Mouse (Mus musculus) limb, embryonic 11.5 days (tissue): ENCODE data around the gene Uqcrfs1. TPM values are rescaled to one million over a fixed set of nuclear protein-coding genes. Genes with fewer than 3 reads are reported as not detected.

ENCODE experiments used
- ATAC-seq: fragments of 200-750 bp; cut with Nextera tagmentation; 2 replicates; pipeline ENCODE4 v1.8.0; 2017; ENCODE audit warnings: low read depth; ENCODE audit not compliant: insufficient number of reproducible peaks, low FRiP score, low TSS enrichment
- DNase-seq: peaks from one replicate; pipeline ENCODE4 v3.0.0-alpha.2; 2015; ENCODE audit warnings: low spot score
- H3K27ac ChIP-seq: fragments of 300-500 bp; sonication (generic); replicated peaks from 2 replicates; pipeline ENCODE4 v1.5.1; 2014; ENCODE audit warnings: low read depth, mild to moderate bottlenecking, low read length
- H3K27me3 ChIP-seq: fragments of 300-500 bp; sonication (generic); 2 replicates; pipeline ENCODE4 v1.6.1; 2014; ENCODE audit warnings: mild to moderate bottlenecking, low read length, mixed read lengths; ENCODE audit not compliant: control insufficient read depth, insufficient read depth
- H3K36me3 ChIP-seq: fragments of 300-500 bp; sonication (generic); 2 replicates; pipeline ENCODE4 v1.6.1; 2014; ENCODE audit warnings: mild to moderate bottlenecking, low read length, moderate library complexity, mixed read lengths; ENCODE audit not compliant: control insufficient read depth, insufficient read depth
- H3K4me1 ChIP-seq: fragments of 300-500 bp; sonication (generic); 2 replicates; pipeline ENCODE4 v1.6.1; 2014; ENCODE audit warnings: low read length, mixed read lengths; ENCODE audit not compliant: control insufficient read depth, insufficient read depth
- H3K4me2 ChIP-seq: fragments of 300-500 bp; sonication (generic); 2 replicates; pipeline ENCODE4 v1.6.1; 2014; ENCODE audit warnings: low read depth, mild to moderate bottlenecking, moderate library complexity; ENCODE audit not compliant: severe bottlenecking
- H3K4me3 ChIP-seq: fragments of 300-500 bp; sonication (generic); 2 replicates; pipeline ENCODE4 v1.5.1; 2014; ENCODE audit warnings: low read depth, low read length
- H3K9ac ChIP-seq: fragments of 300-500 bp; sonication (generic); 2 replicates; pipeline ENCODE4 v1.6.1; 2014; ENCODE audit warnings: mild to moderate bottlenecking, low read length
- H3K9me3 ChIP-seq: fragments of 300-500 bp; sonication (generic); 2 replicates; pipeline ENCODE4 v1.6.1; 2016; ENCODE audit warnings: low read length; ENCODE audit not compliant: control insufficient read depth
- WGBS: fragments of 180-500 bp; shearing (Covaris S2); extraction: QIAGEN DNeasy Blood & Tissue Kit; methylation state at CpG from one replicate; pipeline ENCODE4 v1.1.7; 2014; 5-methylcytosine and 5-hydroxymethylcytosine counted together
- polyA plus RNA-seq: library from polyadenylated mRNA; unstranded; fragments of >200 nt; fragmentation: Nextera tagmentation; extraction: Ambion mirVana; gene quantifications from 2 replicates; pipeline ENCODE4 v1.2.1, GENCODE M21; 2014

The Uqcrfs1 gene
- polyA plus RNA-seq, 1 experiment from 2014 or later = 235 TPM

GRCm38 (mm10) chr13:30523246-30523891 lies 21.8 kb downstream of the Uqcrfs1 start:
- H3K9me3 ChIP-seq = no peaks in the 10 kb centered on the region
- DNase-seq = no peak
- no peak for ATAC-seq
- H3K4me1 ChIP-seq = no peaks in the 10 kb centered on the region
- H3K4me3 ChIP-seq = no peak overlapping the region
- no peak overlapping the region for H3K4me2 ChIP-seq
- H3K27ac ChIP-seq = no peak overlapping the region
- no peaks in the 10 kb centered on the region for H3K36me3 ChIP-seq
- no peaks in the 10 kb centered on the region for H3K27me3 ChIP-seq
- WGBS = 87% methylated on average over 5 of the region's 5 CpGs
- no peak overlapping the region for H3K9ac ChIP-seq

DNA sequence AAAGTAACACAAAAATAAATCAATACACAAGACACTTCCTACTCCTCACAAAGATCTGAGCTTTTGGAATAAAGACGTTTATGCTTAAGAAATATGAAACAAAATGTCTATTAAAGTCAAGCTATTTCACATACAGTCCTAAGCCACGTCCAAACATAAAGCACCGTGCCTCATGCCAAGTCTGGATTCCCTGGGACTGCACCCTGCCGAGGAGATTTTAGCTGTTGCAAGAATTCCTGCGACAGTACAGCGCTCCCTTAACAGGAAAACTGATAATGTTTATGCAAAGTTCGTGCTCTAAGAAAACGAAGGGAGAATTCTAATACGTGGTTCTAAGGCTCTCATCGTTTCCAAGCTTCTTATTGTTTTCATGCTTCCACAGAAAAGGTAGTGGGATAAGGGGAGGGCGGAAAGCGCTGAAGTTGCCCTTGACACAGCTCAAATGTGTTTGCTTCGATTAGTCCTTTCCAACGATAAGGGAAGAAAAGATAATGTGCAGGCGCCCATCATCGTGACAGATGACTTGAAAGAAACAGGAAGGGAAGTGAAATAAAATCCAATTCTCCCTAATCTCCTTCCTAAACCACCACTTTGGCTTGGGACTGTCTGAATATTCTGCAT lies 23.8 kb downstream of the Uqcrfs1 start:
- no peak overlapping the region for H3K9ac ChIP-seq
- H3K4me1 ChIP-seq = no peaks in the 10 kb centered on the region
- no peaks in the 10 kb centered on the region for H3K36me3 ChIP-seq
- H3K9me3 ChIP-seq = no peaks in the 10 kb centered on the region
- WGBS = 84% methylated on average over 16 of the region's 16 CpGs
- no peaks in the 10 kb centered on the region for H3K27me3 ChIP-seq
- ATAC-seq (no peak), DNase-seq (no peak)
- H3K27ac ChIP-seq = no peak overlapping the region
- H3K4me2 ChIP-seq = no peak overlapping the region
- no peak overlapping the region for H3K4me3 ChIP-seq

DNA sequence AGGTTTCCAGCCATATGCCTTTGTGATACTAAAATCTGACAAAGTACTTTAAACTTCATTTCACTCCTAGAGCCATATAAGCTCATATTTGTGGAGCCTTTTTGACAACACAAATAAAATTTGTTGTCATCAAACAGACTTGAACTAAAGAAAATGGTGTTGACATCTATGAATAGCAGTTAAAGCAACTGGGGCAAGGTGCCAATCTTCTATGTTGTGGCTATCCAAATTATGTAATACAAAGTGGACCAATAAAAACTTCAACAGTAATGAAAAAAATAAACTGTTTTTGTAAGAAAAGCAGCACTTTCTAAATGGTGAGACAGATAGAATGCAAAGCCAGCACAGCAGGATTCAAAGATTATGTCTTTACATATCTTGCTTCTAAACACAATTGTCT lies 27.0 kb downstream of the Uqcrfs1 start:
- ATAC-seq = no peak
- H3K4me3 ChIP-seq = no peak overlapping the region
- DNase-seq = no peak

DNA sequence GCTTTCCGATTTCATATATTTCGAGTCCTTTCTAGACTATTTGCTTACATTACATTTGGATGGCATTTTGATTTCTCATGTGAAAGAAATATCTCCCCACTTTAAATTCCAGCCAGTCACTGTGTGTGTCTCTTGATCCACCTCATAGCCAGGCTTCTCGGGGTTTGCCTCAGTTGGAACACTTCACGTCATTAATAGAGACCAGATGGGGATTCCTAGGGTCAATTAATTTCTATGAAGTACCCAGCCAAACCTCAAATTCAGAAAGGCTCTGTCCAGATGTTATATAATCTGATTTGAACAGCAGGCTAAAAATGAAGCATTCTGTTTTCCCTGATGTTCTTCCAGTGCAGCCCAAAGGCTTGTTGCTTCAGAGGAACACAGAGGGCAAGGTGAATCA lies 37.5 kb downstream of the Uqcrfs1 start:
- H3K9me3 ChIP-seq = no peaks in the 10 kb centered on the region
- H3K4me3 ChIP-seq = no peak overlapping the region
- DNase-seq (no peak), ATAC-seq (no peak)
- no peaks in the 10 kb centered on the region for H3K4me1 ChIP-seq
- H3K4me2 ChIP-seq = no peak overlapping the region
- H3K27me3 ChIP-seq = no peaks in the 10 kb centered on the region
- no peak overlapping the region for H3K27ac ChIP-seq
- no peak overlapping the region for H3K9ac ChIP-seq
- no peaks in the 10 kb centered on the region for H3K36me3 ChIP-seq
- 57% methylated on average over 4 of the region's 4 CpGs for WGBS

More for the DNA sequence above, 27.0 kb downstream of the Uqcrfs1 start:
- no peak overlapping the region for H3K4me2 ChIP-seq
- H3K9me3 ChIP-seq = no peaks in the 10 kb centered on the region
- H3K4me1 ChIP-seq = no peaks in the 10 kb centered on the region
- no peaks in the 10 kb centered on the region for H3K36me3 ChIP-seq
- no peak overlapping the region for H3K27ac ChIP-seq
- no peak overlapping the region for H3K9ac ChIP-seq
- no peaks in the 10 kb centered on the region for H3K27me3 ChIP-seq

DNA sequence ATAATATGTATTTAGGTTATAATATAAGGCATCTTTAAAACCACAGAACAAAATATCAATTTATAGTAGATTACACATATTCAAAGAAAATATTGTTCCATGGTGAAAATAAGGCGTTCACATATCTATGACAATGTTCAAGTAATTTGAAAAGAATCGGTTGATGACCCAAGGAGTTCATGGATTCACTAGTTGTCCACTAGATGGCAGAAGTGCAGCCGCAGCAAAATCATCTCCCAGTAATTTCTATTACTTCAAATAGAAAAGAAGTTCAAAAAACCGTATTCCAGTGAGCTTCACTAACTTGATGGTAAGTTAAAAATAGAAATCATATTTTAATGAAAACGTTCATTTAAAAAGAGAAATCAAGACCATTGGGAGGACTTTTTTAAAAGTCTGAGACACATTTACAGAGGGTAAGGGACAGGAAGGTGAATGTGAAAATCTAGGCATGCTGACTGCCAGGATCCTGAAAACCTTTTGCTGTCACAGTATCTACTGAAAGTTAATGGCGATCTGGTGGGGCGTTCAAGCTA lies 43.2 kb downstream of the Uqcrfs1 start:
- no peak overlapping the region for H3K27ac ChIP-seq
- no peak overlapping the region for H3K9ac ChIP-seq
- H3K27me3 ChIP-seq = no peaks in the 10 kb centered on the region
- WGBS = 37% methylated on average over 7 of the region's 7 CpGs
- H3K4me1 ChIP-seq = no peaks in the 10 kb centered on the region
- no peak overlapping the region for H3K4me2 ChIP-seq
- no peak overlapping the region for H3K4me3 ChIP-seq
- DNase-seq = no peak
- H3K36me3 ChIP-seq = no peaks in the 10 kb centered on the region
- no peaks in the 10 kb centered on the region for H3K9me3 ChIP-seq
- ATAC-seq = no peak

Other genes with a start within 250 kb of the Uqcrfs1 start
- gene Agtr1a, start 208.9 kb downstream of the Uqcrfs1 start, polyA plus RNA-seq = 2.5 and 3.3 TPM in 2 replicates
- gene Dusp22, start 114.6 kb upstream of the Uqcrfs1 start, polyA plus RNA-seq = 16.2 and 18.6 TPM in 2 replicates
- gene Irf4, start 203.9 kb upstream of the Uqcrfs1 start, polyA plus RNA-seq = not detected in 2 replicates